13 mouse cellular contexts compared by ENCODE assay signal in genomic region chr10:69263906-69264305, GRCm38 (mm10). TPM values are rescaled to one million over a fixed set of nuclear protein-coding genes. Genes with fewer than 3 reads are reported as not detected.
DNase-seq lines count a peak whose midpoint lies in the region; ATAC-seq and TF ChIP-seq lines count a peak whose summit lies in the region.
"Had no signal": no experiment of that assay in that cellular context is flagged by ENCODE, and none has a peak within 500 bp of the region (broad histone marks: within the 10 kb centered on the region; RNA-seq: fewer than 3 reads in every experiment).

No protein-coding gene starts in this region.

- no peak overlapping the region for H3K4me2 ChIP-seq in heart, postnatal 0 days (ENCODE audit: low read depth, low read length)
- no peak overlapping the region for H3K4me2 ChIP-seq in lung, embryonic 14.5 days
- H3K4me2 ChIP-seq: midbrain, embryonic 12.5 days had no signal

- no peaks in the 10 kb centered on the region for H3K9me3 ChIP-seq in heart, postnatal 0 days (replicated peaks; ENCODE audit: control insufficient read depth, low read length)
- no peaks in the 10 kb centered on the region for H3K9me3 ChIP-seq in lung, embryonic 14.5 days (ENCODE audit: low read depth, low read length)
- H3K9me3 ChIP-seq: midbrain, embryonic 12.5 days had no signal

- H3K27ac ChIP-seq in heart, postnatal 0 days (ENCODE audit: low read depth) = peak overlapping the region; percentile 90
- H3K27ac ChIP-seq in lung, embryonic 14.5 days (ENCODE audit: low read depth) = peak overlapping the region; percentile 52; the same call in 1 of the 2 replicates
- H3K27ac ChIP-seq: midbrain, embryonic 12.5 days had no signal

- ATAC-seq in heart, postnatal 0 days (ENCODE audit: insufficient read depth, low read depth) = no peak
- no peak for ATAC-seq in lung, embryonic 14.5 days (ENCODE audit: insufficient read depth)

- H3K4me1 ChIP-seq in heart, postnatal 0 days (ENCODE audit: control insufficient read depth, insufficient read depth) = peaks cover 67% of the 10 kb centered on the region
- peaks cover 13% of the 10 kb centered on the region; the same call in 1 of the 2 replicates for H3K4me1 ChIP-seq in lung, embryonic 14.5 days (ENCODE audit: insufficient read depth)

- TF ChIP-seq EP300 in heart, postnatal 0 days (IDR thresholded peaks at IDR 0.05; ENCODE audit: low read depth) = no peak

- 81% methylated on average over 2 of the region's 2 CpGs for WGBS in heart, postnatal 0 days
- 23% methylated on average over 2 of the region's 2 CpGs for WGBS in lung, embryonic 14.5 days

- no peak for TF ChIP-seq CTCF in heart, postnatal 0 days (IDR thresholded peaks at IDR 0.05; ENCODE audit: low read depth)
- no peak for TF ChIP-seq CTCF in lung, embryonic 14.5 days (IDR thresholded peaks at IDR 0.05; ENCODE audit: low read depth)

- peaks cover 14% of the 10 kb centered on the region for H3K36me3 ChIP-seq in heart, postnatal 0 days (replicated peaks; ENCODE audit: control insufficient read depth, insufficient read depth, low read length)
- H3K36me3 ChIP-seq in lung, embryonic 14.5 days (ENCODE audit: insufficient read depth) = 0 out of 2 replicates have a peak, but pooled peaks cover 8% of the 10 kb centered on the region

- no peaks in the 10 kb centered on the region for H3K27me3 ChIP-seq in heart, postnatal 0 days (ENCODE audit: control insufficient read depth, insufficient read depth, low read length)
- H3K27me3 ChIP-seq in lung, embryonic 14.5 days (ENCODE audit: insufficient read depth, low read length) = no peaks in the 10 kb centered on the region
- H3K27me3 ChIP-seq: CH12.LX; midbrain, embryonic 12.5 days had no signal

- H3K4me3 ChIP-seq in heart, postnatal 0 days (ENCODE audit: low read depth, low read length) = no peak overlapping the region
- H3K4me3 ChIP-seq in lung, embryonic 14.5 days (ENCODE audit: low read depth, low read length) = no peak overlapping the region
- H3K4me3 ChIP-seq: midbrain, embryonic 12.5 days had no signal

- peak; percentile 31 for DNase-seq in embryo, embryonic 10 days (ENCODE audit: low spot score)
- DNase-seq in embryo, embryonic 9.5 days (ENCODE audit: extremely low spot score) = no peak
- DNase-seq in heart, postnatal 0 days (ENCODE audit: low spot score) = no peak
- DNase-seq in heart, adult 9 months (ENCODE audit: low spot score in 2 of 2) = no peak
- DNase-seq in lung, embryonic 14.5 days = peak; percentile 43
- DNase-seq in lung, postnatal 25 days (ENCODE audit: low spot score) = no peak
- DNase-seq in mesoderm, embryonic 11.5 days (ENCODE audit: low read depth, low spot score) = peak; percentile 30
- DNase-seq in cerebellum, postnatal 36 days = no peak
- DNase-seq: cerebellum, adult 11-12 months; layer of hippocampus, adult 9-11 months; lung, postnatal 10 days had no signal

- H3K9ac ChIP-seq in heart, postnatal 0 days (replicated peaks; ENCODE audit: low read depth, low read length) = no peak overlapping the region
- H3K9ac ChIP-seq in lung, embryonic 14.5 days = no peak overlapping the region
- H3K9ac ChIP-seq: midbrain, embryonic 12.5 days had no signal

RNA-seq across cellular contexts. Expression of gene A930033H14Rik, which starts 51.0 kb away (rescaled TPM):
- 1.5 and 1.7 TPM in 2 replicates for total RNA-seq in heart, postnatal 0 days (2014; rRNA removed; ENCODE audit: low replicate concordance)
- polyA plus RNA-seq in heart, postnatal 0 days (2015; fragmentation: Nextera tagmentation; extraction: Ambion mirVana) = 2.2 and 2.3 TPM in 2 replicates
- 1.8 and 1.9 TPM in 2 replicates for polyA plus RNA-seq in lung, embryonic 14.5 days (2014; fragmentation: Nextera tagmentation; extraction: Ambion mirVana)

Comparison
In these comparisons a context has a peak if more than half of its experiments do, and no peak if none do; other contexts are left out.
1. DNase-seq: peak in embryo, embryonic 10 days (single experiment), lung, embryonic 14.5 days (single experiment) and mesoderm, embryonic 11.5 days (single experiment); none in embryo, embryonic 9.5 days (single experiment), heart, postnatal 0 days (single experiment), heart, adult 9 months (0 of 2), lung, postnatal 25 days (single experiment) and cerebellum, postnatal 36 days (0 of 2).